Mouse (Mus musculus) bone marrow, adult 2 months (tissue): Measurements from ENCODE around the gene Fbxo11. TPM values are rescaled to one million over a fixed set of nuclear protein-coding genes. Genes with fewer than 3 reads are reported as not detected.

Source experiments
- H3K27ac ChIP-seq: fragments of 200-500 bp; 2 replicates; pipeline ENCODE4 v1.5.1; 2012; ENCODE audit warnings: low read depth, mild to moderate bottlenecking, control low read depth, inconsistent platforms, low read length; ENCODE audit not compliant: control insufficient read depth, poor library complexity, insufficient read depth
- H3K4me1 ChIP-seq: fragments of 200-500 bp; 2 replicates; pipeline ENCODE4 v1.6.1; 2011; ENCODE audit warnings: low read length; ENCODE audit not compliant: control insufficient read depth, insufficient read depth
- H3K4me3 ChIP-seq: fragments of 200-500 bp; replicated peaks from 2 replicates; pipeline ENCODE3; 2011; ENCODE audit warnings: mild to moderate bottlenecking, low read depth, low read length, control low read depth; ENCODE audit not compliant: control insufficient read depth
- CTCF ChIP-seq: fragments of 200-500 bp; IDR thresholded peaks from 2 replicates; pipeline ENCODE4 v1.5.1; 2011; ENCODE audit warnings: low read length, control low read depth; ENCODE audit not compliant: control insufficient read depth, insufficient read depth
- POLR2A ChIP-seq: fragments of 200-500 bp; IDR thresholded peaks from 2 replicates; pipeline ENCODE4 v1.6.1; 2011; ENCODE audit warnings: low read depth, mild to moderate bottlenecking, control low read depth, low read length, borderline replicate concordance; ENCODE audit not compliant: control insufficient read depth
- WGBS: fragments of 180-500 bp; shearing (Covaris S2); methylation state at CpG from one replicate; pipeline ENCODE4 v1.1.7; 2018; 5-methylcytosine and 5-hydroxymethylcytosine counted together
- polyA plus RNA-seq: library from polyadenylated mRNA; stranded (reverse); fragments of >200 nt; gene quantifications from 2 replicates; pipeline ENCODE4 v1.2.4, GENCODE M21; 2011; ENCODE audit warnings: low replicate concordance; ENCODE audit not compliant: missing spikeins, insufficient read depth, insufficient read length

Gene Fbxo11
- polyA plus RNA-seq, 1 experiment: 16.4 TPM

GRCm38 (mm10) chr17:88014456-88014855 is 50.6 kb downstream of the Fbxo11 start:
- 87% methylated on average over 1 of the region's 1 CpGs for WGBS
- Histone ChIP-seq H3K4me3 (no peak overlapping the region), H3K4me1 (no peaks in the 10 kb centered on the region; the same call in 1 of the 2 replicates), H3K27ac (no peak overlapping the region)
- TF ChIP-seq CTCF (no peak), POLR2A (no peak)

DNA sequence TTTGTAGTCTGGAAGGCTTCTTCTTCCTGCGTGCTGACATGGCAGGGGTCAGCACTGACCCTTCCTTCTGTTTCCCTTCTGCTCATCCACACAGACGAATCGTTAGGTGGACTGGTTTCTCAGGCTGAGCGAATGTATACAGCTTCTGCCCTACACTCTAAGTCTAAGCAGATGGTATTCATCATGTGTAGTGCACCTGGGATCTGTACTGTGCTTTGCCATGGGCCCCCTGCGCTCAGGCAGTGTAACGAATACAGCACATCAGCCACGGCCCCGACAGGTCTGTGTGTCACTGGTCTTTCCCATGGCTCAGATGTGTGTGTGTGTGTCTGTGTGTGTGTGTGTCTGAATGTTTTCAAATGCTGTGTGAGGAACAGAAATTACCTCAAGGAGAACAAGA is 58.1 kb downstream of the Fbxo11 start:
- no peak overlapping the region for H3K4me3 ChIP-seq
- TF ChIP-seq POLR2A: no peak
- no peak for TF ChIP-seq CTCF
- H3K4me1 ChIP-seq: no peaks in the 10 kb centered on the region
- 87% methylated on average over 8 of the region's 8 CpGs for WGBS
- H3K27ac ChIP-seq: no peak overlapping the region

GRCm38 (mm10) chr17:88004892-88005291 is 60.2 kb downstream of the Fbxo11 start:
- no peak overlapping the region for H3K27ac ChIP-seq
- WGBS: 89% methylated on average over 1 of the region's 1 CpGs
- H3K4me1 ChIP-seq: no peaks in the 10 kb centered on the region
- H3K4me3 ChIP-seq: no peak overlapping the region
- TF ChIP-seq POLR2A: no peak
- no peak for TF ChIP-seq CTCF

DNA sequence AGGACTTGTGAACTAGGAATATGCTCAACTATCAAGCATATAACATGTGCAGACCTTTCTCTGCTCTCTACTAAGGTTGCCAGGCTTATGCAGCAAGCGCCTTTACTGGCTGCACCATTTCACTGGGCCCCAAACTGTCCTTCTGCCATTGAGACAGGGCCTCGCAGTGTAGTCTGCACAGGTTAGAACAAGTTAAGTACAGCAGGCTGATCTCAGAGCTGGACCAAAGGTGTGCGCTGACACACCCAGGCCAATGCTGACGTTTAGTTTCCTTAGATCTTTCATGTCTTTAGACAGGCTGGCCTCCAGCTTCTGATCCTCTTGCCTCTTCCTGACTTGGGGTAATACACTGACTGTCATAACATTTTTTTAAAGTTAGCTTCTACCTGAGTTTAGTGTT is 67.3 kb downstream of the Fbxo11 start:
- no peak overlapping the region for H3K27ac ChIP-seq
- 89% methylated on average over 4 of the region's 4 CpGs for WGBS
- no peak for TF ChIP-seq POLR2A
- TF ChIP-seq CTCF: no peak
- no peak overlapping the region for H3K4me3 ChIP-seq
- H3K4me1 ChIP-seq: no peaks in the 10 kb centered on the region

GRCm38 (mm10) chr17:87993338-87993737 is 71.8 kb downstream of the Fbxo11 start:
- Histone ChIP-seq H3K4me3 (no peak overlapping the region), H3K27ac (no peak overlapping the region), H3K4me1 (no peaks in the 10 kb centered on the region)
- TF ChIP-seq CTCF (no peak), POLR2A (no peak)
- WGBS: 25% methylated on average over 1 of the region's 1 CpGs

GRCm38 (mm10) chr17:87992154-87992553 is 72.9 kb downstream of the Fbxo11 start:
- H3K4me1 ChIP-seq: no peaks in the 10 kb centered on the region
- H3K27ac ChIP-seq: no peak overlapping the region
- no peak for TF ChIP-seq CTCF
- TF ChIP-seq POLR2A: no peak
- 88% methylated on average over 3 of the region's 3 CpGs for WGBS
- H3K4me3 ChIP-seq: no peak overlapping the region

DNA sequence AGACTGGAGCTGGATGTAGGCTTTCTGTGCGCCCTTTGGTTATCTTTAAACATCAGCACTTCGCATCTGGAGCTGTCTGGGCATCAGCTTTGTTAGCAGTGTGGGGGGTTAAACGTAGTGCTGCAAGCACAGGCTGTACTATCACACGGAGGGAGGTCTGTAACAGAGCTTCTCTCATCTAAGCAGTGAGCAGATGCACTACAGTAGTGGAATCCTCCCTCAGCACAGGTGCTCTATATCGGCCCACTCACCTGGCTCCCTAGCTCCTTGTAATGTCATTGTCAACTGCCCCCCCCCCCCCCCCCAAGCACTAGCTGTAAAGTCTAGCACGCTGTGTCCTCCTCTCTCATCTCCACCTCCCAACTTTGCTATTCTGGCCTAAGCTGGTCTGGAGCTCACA is 77.6 kb downstream of the Fbxo11 start:
- TF ChIP-seq CTCF (no peak), POLR2A (no peak)
- H3K4me3 ChIP-seq: no peak overlapping the region
- H3K4me1 ChIP-seq: no peaks in the 10 kb centered on the region; the same call in 1 of the 2 replicates
- no peak overlapping the region for H3K27ac ChIP-seq
- 81% methylated on average over 6 of the region's 6 CpGs for whole genome bisulfite sequencing

DNA sequence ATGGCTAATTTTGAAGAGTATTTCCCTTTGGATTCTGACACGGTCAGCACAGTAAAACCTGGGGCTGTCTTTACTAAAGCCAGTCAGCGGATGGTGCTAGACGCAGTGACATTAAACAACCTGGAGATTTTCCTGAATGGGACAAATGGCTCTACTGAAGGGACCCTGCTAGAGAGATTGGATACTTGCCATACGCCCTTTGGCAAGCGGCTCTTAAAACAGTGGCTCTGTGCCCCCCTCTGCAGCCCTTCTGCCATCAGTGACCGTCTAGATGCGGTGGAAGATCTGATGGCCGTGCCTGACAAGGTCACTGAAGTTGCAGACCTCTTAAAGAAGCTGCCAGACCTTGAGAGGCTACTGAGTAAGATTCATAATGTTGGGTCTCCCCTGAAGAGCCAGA is 79.2 kb downstream of the Fbxo11 start:
- 93% methylated on average over 8 of the region's 8 CpGs for WGBS
- no peak overlapping the region for H3K4me3 ChIP-seq
- TF ChIP-seq CTCF: no peak
- no peak for TF ChIP-seq POLR2A
- no peaks in the 10 kb centered on the region; the same call in 1 of the 2 replicates for H3K4me1 ChIP-seq
- no peak overlapping the region for H3K27ac ChIP-seq
